Mouse (Mus musculus) neural tube, embryonic 14.5 days (tissue): ENCODE results near the gene C130032M10Rik. TPM values are rescaled to one million over a fixed set of nuclear protein-coding genes. Genes with fewer than 3 reads are reported as not detected.
A peak's percentile ranks its signal among the peaks of the same experiment; 100 is the strongest.

Experiments
- ATAC-seq: fragments of 200-750 bp; cut with Nextera tagmentation; 2 replicates; pipeline ENCODE4 v1.8.0; 2017; ENCODE audit warnings: low read depth, mild to moderate bottlenecking, moderate TSS enrichment, moderate library complexity
- H3K27ac ChIP-seq: fragments of 300-500 bp; sonication (generic); 2 replicates; pipeline ENCODE4 v1.5.1; 2014; ENCODE audit warnings: low read depth, mild to moderate bottlenecking, control low read depth, low read length, moderate library complexity, mixed read lengths
- H3K27me3 ChIP-seq: fragments of 300-500 bp; sonication (generic); 2 replicates; pipeline ENCODE4 v1.6.1; 2014; ENCODE audit warnings: low read length; ENCODE audit not compliant: control insufficient read depth, insufficient read depth
- H3K36me3 ChIP-seq: fragments of 300-500 bp; sonication (generic); 2 replicates; pipeline ENCODE4 v1.6.1; 2014; ENCODE audit warnings: low read length, mixed read lengths; ENCODE audit not compliant: control insufficient read depth, insufficient read depth
- H3K4me1 ChIP-seq: fragments of 300-500 bp; sonication (generic); 2 replicates; pipeline ENCODE4 v1.6.1; 2014; ENCODE audit warnings: low read length; ENCODE audit not compliant: control insufficient read depth, insufficient read depth
- H3K4me2 ChIP-seq: fragments of 300-500 bp; sonication (generic); 2 replicates; pipeline ENCODE4 v1.6.1; 2014; ENCODE audit warnings: mild to moderate bottlenecking, low read depth, low read length, control low read depth
- H3K4me3 ChIP-seq: fragments of 300-500 bp; sonication (generic); 2 replicates; pipeline ENCODE4 v1.5.1; 2014; ENCODE audit warnings: low read depth, low read length, control low read depth, mixed read lengths
- H3K9ac ChIP-seq: fragments of 300-500 bp; sonication (generic); replicated peaks from 2 replicates; pipeline ENCODE4 v1.6.1; 2014; ENCODE audit warnings: low read depth, mild to moderate bottlenecking, control low read depth, low read length, mixed read lengths
- H3K9me3 ChIP-seq: fragments of 300-500 bp; sonication (generic); 2 replicates; pipeline ENCODE4 v1.6.1; 2016; ENCODE audit warnings: low read length; ENCODE audit not compliant: control insufficient read depth
- WGBS: fragments of 180-500 bp; shearing (Covaris S2); extraction: QIAGEN DNeasy Blood & Tissue Kit; methylation state at CpG from one replicate; pipeline ENCODE4 v1.1.7; 2014; 5-methylcytosine and 5-hydroxymethylcytosine counted together
- polyA plus RNA-seq: library from polyadenylated mRNA; unstranded; fragments of >200 nt; fragmentation: Nextera tagmentation; extraction: Ambion mirVana; gene quantifications from 2 replicates; pipeline ENCODE4 v1.2.1, GENCODE M21; 2014

C130032M10Rik gene
- polyA plus RNA-seq, 1 experiment from 2014 or later: not detected

GRCm38 (mm10) chr9:114562031-114562918 is 46.8 kb downstream of the C130032M10Rik start:
- no peaks in the 10 kb centered on the region for H3K9me3 ChIP-seq
- no peaks in the 10 kb centered on the region for H3K36me3 ChIP-seq
- H3K4me1 ChIP-seq: peaks cover 16% of the 10 kb centered on the region; the same call in 1 of the 2 replicates
- WGBS: 1% methylated on average over 52 of the region's 101 CpGs
- peak overlapping the region; percentile 66 for H3K9ac ChIP-seq
- H3K4me3 ChIP-seq: peak overlapping the region; percentile 58
- H3K4me2 ChIP-seq: peak overlapping the region; percentile 79
- H3K27ac ChIP-seq: no peak overlapping the region
- no peak for ATAC-seq
- peaks cover 19% of the 10 kb centered on the region for H3K27me3 ChIP-seq

- ATAC-seq: peak; percentile 83
- peak overlapping the region; percentile 79 for H3K4me2 ChIP-seq
- H3K36me3 ChIP-seq: no peaks in the 10 kb centered on the region
- under 1% methylated on average over 89 of the region's 122 CpGs for WGBS
- peak overlapping the region; percentile 58 for H3K4me3 ChIP-seq
- peaks cover 16% of the 10 kb centered on the region; the same call in 1 of the 2 replicates for H3K4me1 ChIP-seq
- H3K9ac ChIP-seq: peak overlapping the region; percentile 66
- H3K27ac ChIP-seq: peak overlapping the region; percentile 69
- H3K27me3 ChIP-seq: peaks cover 19% of the 10 kb centered on the region
- H3K9me3 ChIP-seq: no peaks in the 10 kb centered on the region
Observed at GRCm38 (mm10) chr9:114562919-114563751, 47.6 kb downstream of the C130032M10Rik start.

GRCm38 (mm10) chr9:114563761-114564606 is 48.5 kb downstream of the C130032M10Rik start, which contains the start of gene Trim71:
TSS of gene Trim71 (minus strand) at chr9:114564369.
- Histone ChIP-seq H3K27me3 (peaks cover 19% of the 10 kb centered on the region), H3K9ac (peak within 1 kb of the TSS; percentile 66)
- WGBS: under 1% methylated on average over 88 of the region's 91 CpGs

GRCm38 (mm10) chr9:114564667-114565066 is 49.2 kb downstream of the C130032M10Rik start:
- no peaks in the 10 kb centered on the region for H3K9me3 ChIP-seq
- H3K4me3 ChIP-seq: peak overlapping the region; percentile 58
- H3K4me2 ChIP-seq: peak overlapping the region; percentile 79
- H3K4me1 ChIP-seq: peaks cover 16% of the 10 kb centered on the region; the same call in 1 of the 2 replicates
- H3K27ac ChIP-seq: no peak overlapping the region
- no peak for ATAC-seq
- H3K36me3 ChIP-seq: no peaks in the 10 kb centered on the region
- 0% methylated on average over 10 of the region's 10 CpGs for whole genome bisulfite sequencing
- H3K27me3 ChIP-seq: peaks cover 19% of the 10 kb centered on the region
- peak overlapping the region; percentile 66; the same call in 1 of the 2 replicates for H3K9ac ChIP-seq

More at GRCm38 (mm10) chr9:114563761-114564606, 48.5 kb downstream of the C130032M10Rik start, which contains the start of gene Trim71:
- Histone ChIP-seq H3K4me3 (peak within 1 kb of the TSS; percentile 58), H3K4me1 (peaks cover 16% of the 10 kb centered on the region; the same call in 1 of the 2 replicates), H3K9me3 (no peaks in the 10 kb centered on the region), H3K4me2 (peak within 1 kb of the TSS; percentile 79), H3K36me3 (no peaks in the 10 kb centered on the region), H3K27ac (peak within 1 kb of the TSS; percentile 69)
- peak; percentile 52 for ATAC-seq

Other genes with a start within 250 kb of the C130032M10Rik start
- not detected in 2 replicates for gene Bcl2a1c, start 185.6 kb upstream of the C130032M10Rik start, polyA plus RNA-seq
- gene Crtap, start 125.0 kb upstream of the C130032M10Rik start, polyA plus RNA-seq: 14.4 and 33.9 TPM in 2 replicates
- gene Glb1, start 114.6 kb upstream of the C130032M10Rik start, polyA plus RNA-seq: 31.2 and 33.1 TPM in 2 replicates
- gene Tmppe, start 114.6 kb upstream of the C130032M10Rik start, polyA plus RNA-seq: 2.8 and 4.9 TPM in 2 replicates
- gene Ccr4, start 10.8 kb upstream of the C130032M10Rik start, polyA plus RNA-seq: not detected in 2 replicates
- 0.28 and 0.32 TPM in 2 replicates for gene Trim71, start 48.7 kb downstream of the C130032M10Rik start, polyA plus RNA-seq
- 54.6 and 56.7 TPM in 2 replicates for gene Cnot10, start 124.5 kb downstream of the C130032M10Rik start, polyA plus RNA-seq
- 131 and 141 TPM in 2 replicates for gene Dync1li1, start 173.1 kb downstream of the C130032M10Rik start, polyA plus RNA-seq
- 15.0 and 22.9 TPM in 2 replicates for gene Cmtm6, start 215.4 kb downstream of the C130032M10Rik start, polyA plus RNA-seq